Mouse (Mus musculus) bone marrow, adult 2 months (tissue): ENCODE data around the gene Stk31.

ENCODE experiments used
- CTCF ChIP-seq: fragments of 200-500 bp; IDR thresholded peaks from 2 replicates; pipeline ENCODE4 v1.5.1; 2011; ENCODE audit warnings: low read length, control low read depth; ENCODE audit not compliant: control insufficient read depth, insufficient read depth
- POLR2A ChIP-seq: fragments of 200-500 bp; IDR thresholded peaks from 2 replicates; pipeline ENCODE4 v1.6.1; 2011; ENCODE audit warnings: low read depth, mild to moderate bottlenecking, control low read depth, low read length, borderline replicate concordance; ENCODE audit not compliant: control insufficient read depth

- TF ChIP-seq CTCF (no peak), POLR2A (no peak)
Measured at GRCm38 (mm10) chr6:49394276-49394675, 1.1 kb upstream of the Stk31 start.
